Mouse (Mus musculus) spleen, adult 2 months (tissue): ENCODE results near the gene Zbtb20. TPM values are rescaled to one million over a fixed set of nuclear protein-coding genes. Genes with fewer than 3 reads are reported as not detected.
A peak's percentile ranks its signal among the peaks of the same experiment; 100 is the strongest.

Source experiments
- DNase-seq, 2 experiments: peaks; one replicate each; pipeline versions ENCODE4 v3.0.0 to v3.0.0-alpha.2; 2012 to 2021; ENCODE audit warnings: low spot score in 2 of 2, low read depth in 1 of 2
- H3K27ac ChIP-seq: fragments of 200-500 bp; 2 replicates; pipeline ENCODE4 v1.5.1; 2012; ENCODE audit warnings: low read length, inconsistent platforms; ENCODE audit not compliant: insufficient read depth
- H3K27me3 ChIP-seq: fragments of 200-500 bp; 2 replicates; pipeline ENCODE4 v1.6.1; 2012; ENCODE audit warnings: mild to moderate bottlenecking, moderate library complexity, low read length, inconsistent platforms; ENCODE audit not compliant: control insufficient read depth, insufficient read depth
- H3K36me3 ChIP-seq: fragments of 200-500 bp; 2 replicates; pipeline ENCODE4 v1.6.1; 2012; ENCODE audit warnings: mild to moderate bottlenecking, low read length, inconsistent platforms; ENCODE audit not compliant: control insufficient read depth, insufficient read depth
- H3K4me1 ChIP-seq: fragments of 200-500 bp; 2 replicates; pipeline ENCODE4 v1.6.1; 2011; ENCODE audit warnings: inconsistent platforms; ENCODE audit not compliant: control insufficient read depth, insufficient read depth, insufficient read length
- H3K4me3 ChIP-seq: fragments of 200-500 bp; 2 replicates; pipeline ENCODE4 v1.5.1; 2011; ENCODE audit warnings: mild to moderate bottlenecking, inconsistent platforms; ENCODE audit not compliant: insufficient read depth, insufficient read length; ENCODE audit errors: extremely low read depth
- CTCF ChIP-seq: fragments of 200-500 bp; IDR thresholded peaks from 2 replicates; pipeline ENCODE4 v1.5.1; 2011; ENCODE audit warnings: mild to moderate bottlenecking, inconsistent platforms; ENCODE audit not compliant: insufficient read depth, insufficient read length, insufficient replicate concordance; ENCODE audit errors: extremely low read depth
- POLR2A ChIP-seq: fragments of 200-500 bp; IDR thresholded peaks from 2 replicates; pipeline ENCODE4 v1.6.1; 2011; ENCODE audit warnings: low read depth, low read length, inconsistent platforms
- WGBS: fragments of 180-500 bp; shearing (Covaris S2); methylation state at CpG from one replicate; pipeline ENCODE4 v1.1.7; 2018; 5-methylcytosine and 5-hydroxymethylcytosine counted together
- polyA plus RNA-seq: library from polyadenylated mRNA; depleted of rRNA; stranded (reverse); fragments of >200 nt; gene quantifications from 2 replicates; pipeline ENCODE4 v1.2.3, GENCODE M21; 2012

Zbtb20 gene
- polyA plus RNA-seq, 1 experiment = 8.6 TPM

DNA sequence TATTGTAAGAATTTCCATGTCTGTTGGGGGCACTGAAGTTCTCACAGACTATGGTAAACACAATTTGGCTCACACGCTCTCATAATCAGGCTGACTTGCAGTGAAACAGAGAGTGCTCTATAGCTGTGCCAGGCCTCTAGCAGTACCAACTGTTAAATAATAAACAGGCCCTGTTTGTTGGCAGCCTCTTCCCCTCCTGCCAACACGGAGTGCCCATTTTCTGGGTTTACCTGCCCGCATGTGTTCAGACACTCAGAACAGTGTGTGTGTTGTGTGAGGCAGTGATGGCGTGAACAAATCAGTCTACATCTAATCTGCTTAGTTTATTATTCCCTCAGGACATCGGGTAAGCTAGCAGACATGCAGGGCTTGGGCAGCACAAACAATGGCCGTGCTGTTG lies 254.9 kb downstream of the Zbtb20 start:
- Histone ChIP-seq H3K27me3 (no peaks in the 10 kb centered on the region), H3K4me1 (no peaks in the 10 kb centered on the region), H3K4me3 (no peak overlapping the region), H3K27ac (no peak overlapping the region), H3K36me3 (no peaks in the 10 kb centered on the region)
- WGBS = 89% methylated on average over 6 of the region's 6 CpGs
- TF ChIP-seq CTCF (no peak), POLR2A (no peak)
- DNase-seq = no peak

GRCm38 (mm10) chr16:43131077-43131476 lies 255.4 kb downstream of the Zbtb20 start:
- H3K4me1 ChIP-seq = no peaks in the 10 kb centered on the region
- no peak for DNase-seq
- no peaks in the 10 kb centered on the region for H3K27me3 ChIP-seq
- no peak overlapping the region for H3K4me3 ChIP-seq
- no peak for TF ChIP-seq CTCF
- no peak for TF ChIP-seq POLR2A
- no peaks in the 10 kb centered on the region for H3K36me3 ChIP-seq
- H3K27ac ChIP-seq = no peak overlapping the region

DNA sequence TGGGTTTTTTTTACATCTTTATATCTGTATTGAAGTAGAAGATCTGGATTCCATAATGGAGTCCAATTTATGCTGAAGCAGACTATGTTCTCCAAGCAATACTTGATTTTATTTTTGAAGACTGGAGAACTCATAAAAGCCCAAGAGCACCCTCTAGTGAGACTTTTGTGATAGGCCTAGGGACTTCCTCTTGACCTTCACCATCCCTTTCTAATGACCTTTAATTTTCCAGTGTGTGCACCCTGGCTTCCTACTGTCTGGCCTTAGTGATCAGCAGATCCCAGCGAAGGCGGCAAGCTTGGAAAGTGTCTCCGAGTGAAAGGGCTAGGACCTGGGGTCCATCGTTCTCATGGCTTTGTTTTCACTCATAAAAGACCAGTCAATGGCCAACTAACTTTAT lies 292.8 kb downstream of the Zbtb20 start:
- Histone ChIP-seq H3K36me3 (no peaks in the 10 kb centered on the region), H3K4me1 (no peaks in the 10 kb centered on the region), H3K27ac (no peak overlapping the region), H3K4me3 (no peak overlapping the region), H3K27me3 (no peaks in the 10 kb centered on the region)
- peak in 1 of 2 experiments; percentile 3 for DNase-seq
- WGBS = 87% methylated on average over 4 of the region's 4 CpGs
- no peak for TF ChIP-seq POLR2A

GRCm38 (mm10) chr16:43169273-43169905 lies 293.7 kb downstream of the Zbtb20 start:
- no peak for TF ChIP-seq CTCF
- no peak for TF ChIP-seq POLR2A
- no peak for DNase-seq
- Histone ChIP-seq H3K4me3 (no peak overlapping the region), H3K4me1 (no peaks in the 10 kb centered on the region), H3K36me3 (no peaks in the 10 kb centered on the region), H3K27ac (no peak overlapping the region), H3K27me3 (no peaks in the 10 kb centered on the region)
- 97% methylated on average over 2 of the region's 2 CpGs for WGBS

DNA sequence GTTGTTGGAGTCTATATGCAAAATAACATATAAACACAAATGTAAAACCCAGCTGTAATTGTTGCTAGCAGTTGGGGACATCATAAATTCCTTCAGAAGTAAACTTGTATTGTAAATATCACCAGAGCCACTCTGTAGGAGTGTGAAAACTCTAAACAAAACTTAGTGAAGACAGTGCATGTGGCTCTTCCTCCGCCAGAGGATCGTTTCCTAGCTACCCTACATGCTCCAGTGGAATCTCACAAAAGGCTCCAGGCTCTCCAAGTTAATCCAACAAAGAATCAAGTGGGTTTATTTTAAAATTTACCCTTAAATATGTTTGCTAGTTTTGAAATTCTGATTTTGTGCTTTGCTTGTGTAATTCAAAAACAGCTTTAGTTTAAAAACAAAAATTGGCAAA lies 296.5 kb downstream of the Zbtb20 start:
- DNase-seq = no peak
- Histone ChIP-seq H3K4me3 (no peak overlapping the region), H3K27me3 (no peaks in the 10 kb centered on the region), H3K27ac (no peak overlapping the region), H3K4me1 (no peaks in the 10 kb centered on the region), H3K36me3 (no peaks in the 10 kb centered on the region)
- 91% methylated on average over 2 of the region's 2 CpGs for WGBS
- TF ChIP-seq POLR2A (no peak), CTCF (no peak)

- Histone ChIP-seq H3K4me3 (no peak overlapping the region), H3K36me3 (no peaks in the 10 kb centered on the region), H3K27me3 (no peaks in the 10 kb centered on the region), H3K4me1 (no peaks in the 10 kb centered on the region), H3K27ac (no peak overlapping the region)
- DNase-seq = no peak
- WGBS = 85% methylated on average over 1 of the region's 1 CpGs
- TF ChIP-seq CTCF (no peak), POLR2A (no peak)
Measured at GRCm38 (mm10) chr16:43172912-43173311, 297.2 kb downstream of the Zbtb20 start.

GRCm38 (mm10) chr16:43174815-43175214 lies 299.1 kb downstream of the Zbtb20 start:
- H3K36me3 ChIP-seq = no peaks in the 10 kb centered on the region
- no peaks in the 10 kb centered on the region for H3K4me1 ChIP-seq
- H3K4me3 ChIP-seq = no peak overlapping the region
- H3K27me3 ChIP-seq = no peaks in the 10 kb centered on the region
- DNase-seq = no peak
- H3K27ac ChIP-seq = no peak overlapping the region
- 90% methylated on average over 2 of the region's 2 CpGs for WGBS
- TF ChIP-seq POLR2A (no peak), CTCF (no peak)

DNA sequence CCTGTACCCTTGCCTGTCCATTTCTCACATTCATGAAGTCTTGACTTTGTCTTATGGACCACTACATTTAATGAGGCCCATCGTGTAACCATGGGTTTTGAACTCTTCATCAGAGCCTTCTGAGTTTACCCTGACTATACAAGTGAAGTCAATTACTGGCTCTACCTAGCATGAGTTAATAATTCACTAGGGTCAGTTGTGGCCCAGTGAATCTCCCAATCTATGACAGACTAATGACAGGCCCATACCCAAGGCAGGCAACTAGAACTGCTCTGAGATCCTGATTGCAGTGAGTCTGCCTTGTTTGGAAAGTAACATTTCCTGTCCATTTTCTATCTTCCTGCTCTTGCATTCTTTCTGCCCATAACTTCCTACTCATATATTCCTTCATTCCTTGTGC lies 305.4 kb downstream of the Zbtb20 start:
- no peaks in the 10 kb centered on the region for H3K27me3 ChIP-seq
- no peak for DNase-seq
- no peak for TF ChIP-seq CTCF
- no peak for TF ChIP-seq POLR2A

More for the DNA sequence above, 305.4 kb downstream of the Zbtb20 start:
- no peak overlapping the region for H3K4me3 ChIP-seq
- WGBS = 98% methylated on average over 1 of the region's 1 CpGs
- no peak overlapping the region for H3K27ac ChIP-seq
- H3K36me3 ChIP-seq = no peaks in the 10 kb centered on the region
- H3K4me1 ChIP-seq = no peaks in the 10 kb centered on the region
